Mouse (Mus musculus) cerebellum, postnatal 10 days (tissue): ENCODE results near the gene 1110002E22Rik.
A peak's percentile ranks its signal among the peaks of the same experiment; 100 is the strongest.

Experiments
- DNase-seq, 2 experiments: peaks; one replicate each; pipeline ENCODE4 v3.0.0; 2021; ENCODE audit warnings: mixed read lengths in 2 of 2

The 1110002E22Rik gene

GRCm38 (mm10) chr3:138064732-138065645, at the start of gene 1110002E22Rik:
Gene 1110002E22Rik (plus strand): TSS chr3:138065052.
- DNase-seq = peak in 1 of 2 experiments; percentile 23

DNA sequence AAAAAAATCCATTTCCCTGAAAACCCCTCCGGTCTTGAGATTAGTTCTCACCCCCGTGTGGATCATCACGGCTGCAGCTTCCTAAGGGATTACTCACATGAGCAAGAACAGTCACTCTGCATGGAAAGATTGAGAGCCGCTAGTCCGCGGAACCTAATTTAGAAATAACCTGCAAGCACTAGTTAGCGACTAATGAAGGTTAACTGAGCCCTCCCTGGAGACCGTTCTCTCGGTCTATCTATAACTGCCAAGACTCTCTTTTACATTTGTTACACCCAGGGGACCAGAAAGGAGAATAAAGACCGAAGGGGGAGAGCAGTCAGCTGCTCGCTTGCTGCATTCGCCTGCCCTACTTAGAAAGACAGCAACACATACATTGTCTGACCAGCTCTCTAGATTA, 48.0 kb upstream of the 1110002E22Rik start:
- no peak for DNase-seq

DNA sequence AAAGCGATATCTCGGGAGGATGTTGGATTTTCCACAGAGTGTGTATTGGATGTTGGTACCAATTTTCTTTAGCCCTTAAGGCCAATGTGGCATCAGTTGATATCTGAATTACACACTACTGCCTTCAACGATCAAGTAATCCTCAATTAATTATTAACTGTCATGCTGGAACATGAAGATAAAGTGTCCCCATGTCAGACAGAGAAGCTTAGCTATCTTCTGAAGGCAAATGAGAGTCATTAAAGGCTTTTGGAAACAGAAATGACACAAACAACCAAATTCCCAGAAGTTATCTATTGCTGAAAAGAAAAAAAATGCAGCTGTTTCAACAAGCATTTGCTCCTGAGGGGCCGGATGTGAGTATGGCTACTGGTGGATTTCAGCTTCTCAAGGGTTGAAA, 42.8 kb upstream of the 1110002E22Rik start:
- no peak for DNase-seq

DNA sequence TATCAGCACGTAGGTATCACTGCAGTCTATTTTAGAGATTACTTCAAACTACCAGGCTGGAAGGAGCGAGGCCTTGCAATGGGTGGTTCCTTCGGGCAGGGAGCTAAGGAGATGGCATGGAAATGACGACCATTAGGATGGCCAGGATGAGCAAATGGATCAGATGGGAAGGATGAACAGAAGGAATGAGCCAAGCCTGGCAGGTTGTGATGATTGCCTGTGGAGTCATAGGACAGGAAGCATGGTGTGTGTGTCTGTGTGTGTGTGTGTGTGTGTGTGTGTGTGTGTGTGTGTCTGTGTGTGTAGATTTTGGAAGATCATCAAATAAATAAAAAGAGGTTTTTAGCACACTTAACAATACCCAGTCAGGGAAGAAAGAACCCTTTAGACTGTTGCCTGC, 42.2 kb upstream of the 1110002E22Rik start:
- peak; percentile 60 to 63 for DNase-seq

DNA sequence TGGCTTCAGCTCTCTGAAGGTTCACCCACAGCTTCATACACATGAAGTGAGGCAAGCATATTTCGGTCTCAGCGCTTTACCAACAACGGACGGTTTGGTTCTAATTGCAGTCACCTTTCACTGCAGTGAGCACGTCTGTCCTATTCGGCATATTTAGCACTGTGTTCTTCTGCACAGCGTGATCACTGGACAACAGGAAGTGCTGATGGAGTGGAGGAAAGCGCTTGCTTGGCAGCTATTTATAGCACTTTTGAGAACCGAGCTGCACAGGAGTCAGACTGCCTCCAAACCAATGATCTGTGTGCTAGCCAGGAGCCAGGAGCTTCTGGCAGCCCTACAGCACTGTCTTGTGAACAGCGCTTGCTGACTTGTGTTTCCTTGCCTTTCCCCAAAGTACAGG, 38.6 kb upstream of the 1110002E22Rik start:
- peak; percentile 88 to 93 for DNase-seq

GRCm38 (mm10) chr3:138027575-138028362, 37.1 kb upstream of the 1110002E22Rik start:
- no peak for DNase-seq

DNA sequence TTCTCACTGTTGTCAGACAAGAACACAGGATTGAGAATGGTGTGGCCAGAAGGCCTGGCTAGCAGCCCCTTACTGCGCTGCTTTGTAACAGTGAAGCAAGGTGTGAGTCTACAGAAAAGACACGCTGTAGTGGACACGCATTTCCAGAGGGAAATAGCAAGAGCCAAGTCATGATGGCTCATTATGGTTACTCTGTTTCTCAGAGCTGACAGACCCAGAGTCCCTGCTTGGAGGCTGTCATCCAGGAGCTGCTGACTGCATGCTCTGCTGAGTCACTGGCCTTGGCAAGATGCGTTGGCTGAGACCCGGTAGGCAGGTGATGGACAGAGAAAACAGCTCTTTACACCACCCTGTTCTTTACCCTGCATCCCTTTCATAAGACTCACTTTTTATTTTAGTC, 35.5 kb upstream of the 1110002E22Rik start:
- peak; percentile 86 to 90 for DNase-seq

- DNase-seq = no peak
Measured at GRCm38 (mm10) chr3:138030563-138030962, 34.3 kb upstream of the 1110002E22Rik start.

- DNase-seq = no peak
Measured at GRCm38 (mm10) chr3:138033986-138034385, 30.9 kb upstream of the 1110002E22Rik start.

DNA sequence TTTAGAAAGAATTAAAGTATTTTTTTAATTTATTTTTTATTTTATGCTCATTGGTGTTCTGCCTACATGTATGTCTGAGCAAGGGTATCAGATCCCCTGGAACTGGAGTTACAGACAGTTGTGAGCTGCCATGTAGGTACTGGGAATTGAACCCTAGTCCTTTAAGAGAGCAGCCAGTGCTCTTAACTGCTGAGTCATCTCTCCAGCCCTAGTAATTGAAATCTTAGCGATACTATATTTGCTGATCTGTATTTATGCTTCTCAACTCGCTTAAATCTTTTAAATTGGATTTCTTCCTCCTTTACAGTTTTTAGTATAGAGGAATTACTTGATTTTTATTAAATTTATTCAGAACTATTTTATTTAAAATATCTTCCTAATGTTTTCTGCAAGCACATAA, 23.9 kb upstream of the 1110002E22Rik start:
- no peak for DNase-seq

DNA sequence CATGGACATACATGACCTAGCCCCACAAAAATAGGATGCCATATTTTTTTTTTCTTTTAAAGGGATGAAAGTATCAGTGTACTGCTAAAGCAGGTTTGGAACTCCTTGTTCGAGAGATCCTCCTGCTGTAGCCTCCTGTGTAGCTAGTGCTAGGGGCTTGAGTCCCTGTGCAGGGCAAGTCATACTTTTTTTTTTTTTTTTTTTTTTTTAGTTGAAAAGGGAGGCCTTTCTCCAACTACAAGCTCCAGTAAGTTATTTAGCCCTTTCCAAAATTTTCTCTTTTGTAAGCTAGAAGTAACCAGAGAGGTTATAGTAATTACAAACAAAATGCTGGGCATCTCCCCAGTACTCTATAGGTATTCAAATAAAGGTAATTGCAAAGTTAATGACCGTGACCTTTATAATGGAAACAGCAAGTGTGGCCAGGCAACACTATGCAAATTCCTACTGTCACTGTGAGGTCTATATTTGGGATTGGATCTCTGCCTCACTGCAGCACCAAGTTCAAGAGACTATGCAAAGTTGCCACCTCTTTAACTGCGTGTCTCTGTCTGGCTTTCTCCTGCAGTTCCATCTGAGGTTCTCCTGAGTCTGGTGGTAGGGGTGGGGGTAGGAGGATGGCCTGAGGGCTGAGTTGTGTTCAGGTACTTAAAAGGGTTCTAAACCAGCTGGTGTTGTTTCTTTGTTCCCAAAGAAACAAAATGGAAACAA, 23.1 kb upstream of the 1110002E22Rik start:
- no peak for DNase-seq

DNA sequence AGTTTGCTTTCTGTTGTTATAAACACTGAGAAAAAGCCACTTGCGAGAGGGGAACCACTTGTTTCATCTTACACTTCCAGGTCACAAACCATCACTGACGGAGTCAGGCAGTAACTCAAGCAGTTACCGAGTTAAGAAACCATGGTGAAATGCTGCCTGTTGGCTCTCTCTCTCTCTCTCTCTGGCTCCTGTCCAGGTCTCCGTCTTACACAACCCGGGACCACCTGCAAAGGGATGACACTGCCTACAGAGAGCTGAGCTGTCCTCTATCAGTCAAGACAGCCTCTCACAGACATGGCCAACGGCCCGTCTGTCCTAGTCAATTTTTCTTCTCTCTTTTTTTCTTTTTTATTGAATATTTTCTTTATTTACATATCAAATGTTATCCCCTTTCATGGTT, 21.5 kb upstream of the 1110002E22Rik start:
- DNase-seq = peak; percentile 64 to 65

DNA sequence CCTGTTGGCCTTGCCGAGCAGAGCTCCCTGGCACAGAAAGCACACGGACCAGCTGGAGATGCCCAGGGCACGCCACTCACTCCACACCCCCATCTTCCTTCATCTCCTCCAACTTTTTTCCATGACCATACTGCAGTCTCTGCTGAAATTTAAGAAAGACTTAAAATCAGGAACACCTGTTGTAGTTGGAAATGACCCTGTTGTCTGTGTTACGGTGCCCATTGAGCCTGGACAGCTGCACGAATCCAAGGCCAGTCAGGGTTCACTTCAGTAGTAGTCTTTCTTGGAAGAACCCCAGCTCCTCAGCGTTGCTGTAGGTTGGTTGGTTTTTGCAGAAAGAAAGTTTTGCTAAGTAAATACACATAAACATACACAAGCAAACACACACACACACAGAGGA, 15.3 kb upstream of the 1110002E22Rik start:
- DNase-seq = no peak

- DNase-seq = no peak
Measured at GRCm38 (mm10) chr3:138050772-138051171, 14.1 kb upstream of the 1110002E22Rik start.

DNA sequence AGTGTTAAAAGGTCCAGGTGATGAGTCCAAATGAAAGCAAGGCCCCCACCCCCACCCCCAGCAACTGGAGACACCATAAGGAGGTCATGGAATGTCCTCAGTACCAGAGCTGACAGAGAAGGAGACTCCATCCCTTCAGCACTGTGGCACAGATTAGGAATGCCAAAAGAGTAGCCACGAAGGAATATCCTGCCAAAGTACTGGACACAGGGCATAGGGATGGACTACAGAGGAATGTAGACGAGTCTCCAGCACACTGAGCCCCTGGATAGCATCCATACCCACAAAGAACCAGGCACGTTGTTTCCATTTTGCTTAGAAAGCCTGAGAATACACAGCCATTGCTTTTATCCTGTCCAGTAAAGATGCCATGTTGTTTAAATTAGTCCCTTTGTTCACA, 13.4 kb upstream of the 1110002E22Rik start:
- DNase-seq = no peak

GRCm38 (mm10) chr3:138053969-138054368, 10.9 kb upstream of the 1110002E22Rik start:
- peak; percentile 31 to 43 for DNase-seq

DNA sequence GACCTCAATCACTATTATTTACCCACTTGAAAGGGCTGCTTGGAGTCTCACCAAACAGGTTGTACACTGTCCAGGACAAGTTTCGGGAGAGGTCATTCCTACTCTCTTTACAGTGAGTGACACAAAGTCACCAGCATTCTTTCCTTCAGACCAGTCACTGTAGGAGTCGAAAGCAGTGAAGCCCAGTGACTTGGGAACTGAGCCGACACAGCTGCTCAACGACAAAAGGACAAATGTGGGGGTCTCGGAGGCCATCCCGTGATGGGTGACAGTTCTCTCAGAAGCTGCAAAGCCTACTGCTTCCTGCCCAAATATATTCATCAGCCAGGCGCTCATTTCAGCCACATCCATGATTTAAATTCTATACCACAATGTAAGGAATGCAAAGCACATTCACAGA, 7.9 kb upstream of the 1110002E22Rik start:
- no peak for DNase-seq

DNA sequence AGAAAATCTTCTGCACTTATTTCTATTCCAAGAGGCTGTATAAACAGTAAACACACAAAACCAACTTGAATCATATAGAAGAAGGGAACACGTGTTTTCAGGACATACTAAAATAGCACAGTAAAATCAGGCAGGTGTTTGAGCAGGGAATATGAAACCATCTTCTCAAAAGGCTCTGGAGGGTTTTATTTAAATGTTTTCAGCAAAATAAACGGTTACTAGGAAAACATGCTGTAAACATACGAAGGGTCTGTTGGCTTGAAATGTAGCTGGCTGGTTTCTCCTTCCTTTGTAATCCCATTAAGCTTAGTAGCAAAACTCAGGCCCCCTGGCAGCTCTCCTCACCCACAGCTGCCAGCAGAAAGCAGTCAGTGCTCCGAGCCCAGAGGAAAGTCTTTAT, 6.6 kb upstream of the 1110002E22Rik start:
- peak in 1 of 2 experiments; percentile 22 for DNase-seq

- peak in 1 of 2 experiments; percentile 28 for DNase-seq
Measured at GRCm38 (mm10) chr3:138060429-138060828, 4.4 kb upstream of the 1110002E22Rik start.

- DNase-seq = no peak
Measured at GRCm38 (mm10) chr3:138061205-138061911, 3.5 kb upstream of the 1110002E22Rik start.

DNA sequence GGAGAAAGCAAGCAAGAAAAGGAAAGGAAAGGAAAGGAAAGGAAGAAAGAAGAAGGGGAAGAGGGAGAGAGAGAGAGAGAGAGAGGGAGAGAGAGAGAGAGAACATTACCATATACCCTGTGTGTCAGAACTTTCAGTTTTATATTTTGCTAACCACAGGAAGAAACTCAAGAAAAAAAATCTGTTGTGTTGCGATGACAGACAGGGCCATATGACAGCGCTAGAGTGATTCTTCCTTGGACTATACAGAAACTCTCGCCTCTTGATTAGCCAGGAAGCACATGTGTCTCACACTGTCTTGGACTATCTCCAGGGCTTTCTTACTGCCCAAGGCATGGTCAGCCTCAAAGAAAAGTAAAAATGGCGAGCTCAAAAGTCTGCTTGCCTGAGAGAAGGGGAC, 2.2 kb upstream of the 1110002E22Rik start:
- DNase-seq = peak in 1 of 2 experiments; percentile 26

GRCm38 (mm10) chr3:138063731-138064329, 1.0 kb upstream of the 1110002E22Rik start:
- peak; percentile 79 to 83 for DNase-seq
